Mouse (Mus musculus): ENCODE results near the gene Rnf141. TPM values are rescaled to one million over a fixed set of nuclear protein-coding genes. Genes with fewer than 3 reads are reported as not detected.
A peak's percentile ranks its signal among the peaks of the same experiment; 100 is the strongest.

Gene Rnf141
- polyA plus RNA-seq (2012; rRNA removed), result 14.8 and 16.6 TPM in 2 replicates

GRCm38 (mm10) chr7:110843916-110844874 lies at the start of gene Rnf141:
Gene Rnf141, minus strand, starts transcription at chr7:110844457.
- no peaks in the 10 kb centered on the region for H3K27me3 ChIP-seq (ENCODE audit: control insufficient read depth, insufficient read depth, low read length)
- WGBS, result under 1% methylated on average over 42 of the region's 42 CpGs
- H3K4me3 ChIP-seq (ENCODE audit: control insufficient read depth, insufficient read depth, low read length), result peak within 1 kb of the TSS; percentile 86
- H3K36me3 ChIP-seq (ENCODE audit: control insufficient read depth, insufficient read depth, low read length), result no peaks in the 10 kb centered on the region
- peak; percentile 93 for DNase-seq
- 0 out of 2 replicates have a peak, but pooled peaks have one; percentile 64 for TF ChIP-seq CTCF (IDR thresholded peaks at IDR 0.05; ENCODE audit: borderline replicate concordance, control insufficient read depth, extremely low read depth, insufficient read depth, low read length, poor library complexity)
- TF ChIP-seq POLR2A (IDR thresholded peaks at IDR 0.05; ENCODE audit: control insufficient read depth, extremely low read depth, insufficient read depth, low read length, poor library complexity), result 0 out of 2 replicates have a peak, but pooled peaks have one; percentile 21
- H3K4me1 ChIP-seq (replicated peaks; ENCODE audit: control insufficient read depth, insufficient read depth, low read length), result no peaks in the 10 kb centered on the region
- peak within 1 kb of the TSS; percentile 62 for H3K27ac ChIP-seq (ENCODE audit: control insufficient read depth, insufficient read depth, low read length)

GRCm38 (mm10) chr7:110891501-110891986 lies 47.3 kb upstream of the Rnf141 start:
- no peak for DNase-seq
- Histone ChIP-seq H3K4me1 (replicated peaks; ENCODE audit: control insufficient read depth, insufficient read depth, low read length) (no peaks in the 10 kb centered on the region), H3K27ac (ENCODE audit: control insufficient read depth, insufficient read depth, low read length) (no peak overlapping the region), H3K36me3 (ENCODE audit: control insufficient read depth, insufficient read depth, low read length) (no peaks in the 10 kb centered on the region), H3K27me3 (ENCODE audit: control insufficient read depth, insufficient read depth, low read length) (no peaks in the 10 kb centered on the region), H3K4me3 (ENCODE audit: control insufficient read depth, insufficient read depth, low read length) (no peak overlapping the region)
- no peak for TF ChIP-seq CTCF (IDR thresholded peaks at IDR 0.05; ENCODE audit: borderline replicate concordance, control insufficient read depth, extremely low read depth, insufficient read depth, low read length, poor library complexity)
- no peak for TF ChIP-seq POLR2A (IDR thresholded peaks at IDR 0.05; ENCODE audit: control insufficient read depth, extremely low read depth, insufficient read depth, low read length, poor library complexity)
- WGBS, result 65% methylated on average over 9 of the region's 9 CpGs

GRCm38 (mm10) chr7:110881746-110882333 lies 37.6 kb upstream of the Rnf141 start:
- Histone ChIP-seq H3K27me3 (ENCODE audit: control insufficient read depth, insufficient read depth, low read length) (no peaks in the 10 kb centered on the region), H3K27ac (ENCODE audit: control insufficient read depth, insufficient read depth, low read length) (no peak overlapping the region), H3K4me1 (replicated peaks; ENCODE audit: control insufficient read depth, insufficient read depth, low read length) (no peaks in the 10 kb centered on the region; the same call in 1 of the 2 replicates), H3K4me3 (ENCODE audit: control insufficient read depth, insufficient read depth, low read length) (no peak overlapping the region), H3K36me3 (ENCODE audit: control insufficient read depth, insufficient read depth, low read length) (no peaks in the 10 kb centered on the region)
- DNase-seq, result no peak
- TF ChIP-seq POLR2A (IDR thresholded peaks at IDR 0.05; ENCODE audit: control insufficient read depth, extremely low read depth, insufficient read depth, low read length, poor library complexity) (no peak), CTCF (IDR thresholded peaks at IDR 0.05; ENCODE audit: borderline replicate concordance, control insufficient read depth, extremely low read depth, insufficient read depth, low read length, poor library complexity) (no peak)
- WGBS, result 82% methylated on average over 2 of the region's 2 CpGs

- Histone ChIP-seq H3K4me3 (ENCODE audit: control insufficient read depth, insufficient read depth, low read length) (no peak overlapping the region), H3K36me3 (ENCODE audit: control insufficient read depth, insufficient read depth, low read length) (no peaks in the 10 kb centered on the region), H3K27ac (ENCODE audit: control insufficient read depth, insufficient read depth, low read length) (no peak overlapping the region), H3K4me1 (replicated peaks; ENCODE audit: control insufficient read depth, insufficient read depth, low read length) (no peaks in the 10 kb centered on the region; the same call in 1 of the 2 replicates), H3K27me3 (ENCODE audit: control insufficient read depth, insufficient read depth, low read length) (no peaks in the 10 kb centered on the region)
- DNase-seq, result no peak
- TF ChIP-seq CTCF (IDR thresholded peaks at IDR 0.05; ENCODE audit: borderline replicate concordance, control insufficient read depth, extremely low read depth, insufficient read depth, low read length, poor library complexity) (no peak), POLR2A (IDR thresholded peaks at IDR 0.05; ENCODE audit: control insufficient read depth, extremely low read depth, insufficient read depth, low read length, poor library complexity) (no peak)
- 64% methylated on average over 4 of the region's 4 CpGs for WGBS
These were observed 33.8 kb upstream of the Rnf141 start for GRCm38 (mm10) chr7:110878028-110878427.

- TF ChIP-seq POLR2A (IDR thresholded peaks at IDR 0.05; ENCODE audit: control insufficient read depth, extremely low read depth, insufficient read depth, low read length, poor library complexity) (no peak), CTCF (IDR thresholded peaks at IDR 0.05; ENCODE audit: borderline replicate concordance, control insufficient read depth, extremely low read depth, insufficient read depth, low read length, poor library complexity) (no peak)
- Histone ChIP-seq H3K27me3 (ENCODE audit: control insufficient read depth, insufficient read depth, low read length) (no peaks in the 10 kb centered on the region), H3K4me3 (ENCODE audit: control insufficient read depth, insufficient read depth, low read length) (no peak overlapping the region), H3K27ac (ENCODE audit: control insufficient read depth, insufficient read depth, low read length) (no peak overlapping the region), H3K36me3 (ENCODE audit: control insufficient read depth, insufficient read depth, low read length) (no peaks in the 10 kb centered on the region), H3K4me1 (replicated peaks; ENCODE audit: control insufficient read depth, insufficient read depth, low read length) (no peaks in the 10 kb centered on the region; the same call in 1 of the 2 replicates)
- 63% methylated on average over 4 of the region's 4 CpGs for WGBS
- DNase-seq, result no peak
These were observed 32.7 kb upstream of the Rnf141 start for GRCm38 (mm10) chr7:110876965-110877364.

GRCm38 (mm10) chr7:110868807-110869206 lies 24.6 kb upstream of the Rnf141 start:
- Histone ChIP-seq H3K27ac (ENCODE audit: control insufficient read depth, insufficient read depth, low read length) (no peak overlapping the region), H3K27me3 (ENCODE audit: control insufficient read depth, insufficient read depth, low read length) (no peaks in the 10 kb centered on the region), H3K4me1 (replicated peaks; ENCODE audit: control insufficient read depth, insufficient read depth, low read length) (no peaks in the 10 kb centered on the region), H3K4me3 (ENCODE audit: control insufficient read depth, insufficient read depth, low read length) (no peak overlapping the region), H3K36me3 (ENCODE audit: control insufficient read depth, insufficient read depth, low read length) (no peaks in the 10 kb centered on the region)
- no peak for DNase-seq
- TF ChIP-seq CTCF (IDR thresholded peaks at IDR 0.05; ENCODE audit: borderline replicate concordance, control insufficient read depth, extremely low read depth, insufficient read depth, low read length, poor library complexity) (no peak), POLR2A (IDR thresholded peaks at IDR 0.05; ENCODE audit: control insufficient read depth, extremely low read depth, insufficient read depth, low read length, poor library complexity) (no peak)
- WGBS, result 95% methylated on average over 5 of the region's 5 CpGs
